Mouse (Mus musculus): ENCODE measurements around the gene Nos1ap.

- TF ChIP-seq CTCF (IDR thresholded peaks at IDR 0.05; ENCODE audit: borderline replicate concordance, insufficient read depth, low read length) (no peak), POLR2A (IDR thresholded peaks at IDR 0.05; ENCODE audit: low read depth, low read length) (no peak)
These were observed 116.8 kb downstream of the Nos1ap start for GRCm38 (mm10) chr1:170472861-170473260.

Data from embryonic fibroblast, embryonic 13.5 days (primary cell).